Mouse (Mus musculus): ENCODE results near the gene 4930469K13Rik.

DNA sequence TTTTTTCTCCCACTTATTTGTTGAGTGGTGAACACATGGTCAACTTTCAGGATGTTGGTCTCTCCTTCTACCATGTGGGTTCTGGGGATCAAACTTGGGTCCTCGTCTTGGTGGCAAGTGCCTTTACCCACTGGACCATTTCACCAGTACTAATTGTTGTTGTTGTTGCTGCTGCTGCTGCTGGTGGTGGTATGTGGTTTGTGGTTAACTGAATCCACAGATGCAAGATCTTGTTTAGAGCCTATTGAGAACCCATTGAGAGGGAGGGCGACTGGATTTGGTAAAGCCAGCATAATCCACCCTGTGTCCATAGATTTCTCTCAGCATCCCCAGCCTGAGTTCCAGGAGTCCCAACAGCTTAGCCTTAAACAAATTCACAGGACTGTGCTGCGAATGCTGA lies 97.9 kb downstream of the 4930469K13Rik start:
- TF ChIP-seq EP300 (optimal IDR thresholded peaks at IDR 0.05): no peak
- no peak for TF ChIP-seq CTCF (IDR thresholded peaks at IDR 0.05; ENCODE audit: low read depth)

Data from stomach, postnatal 0 days (tissue).